Mouse (Mus musculus): ENCODE data around the gene Stam. TPM values are rescaled to one million over a fixed set of nuclear protein-coding genes. Genes with fewer than 3 reads are reported as not detected.
"Not testable (repeated sequence)": the region's sequence is repeated elsewhere in the genome, so short reads cannot be mapped to it uniquely, and the experiment has no call there.

Stam gene
- polyA plus RNA-seq, 1 experiment from 2014 or later = 50.0 TPM

GRCm38 (mm10) chr2:14198325-14198903 lies 124.5 kb downstream of the Stam start:
- ATAC-seq (replicated peaks; ENCODE audit: insufficient number of reproducible peaks, insufficient read depth, low FRiP score, low read depth); H3K9me3 ChIP-seq (replicated peaks); H3K36me3 ChIP-seq: not testable (repeated sequence)

More at GRCm38 (mm10) chr2:14198325-14198903, 124.5 kb downstream of the Stam start:
- H3K4me2 ChIP-seq; H3K4me3 ChIP-seq; H3K9ac ChIP-seq; H3K4me1 ChIP-seq (replicated peaks); H3K27me3 ChIP-seq; H3K27ac ChIP-seq: not testable (repeated sequence)
- WGBS = 80% methylated on average over 1 of the region's 2 CpGs

Other genes starting within 250 kb of the Stam start
- 188 and 228 TPM in 2 replicates for gene Hacd1, start 18.0 kb upstream of the Stam start, polyA plus RNA-seq (2015; fragmentation: Nextera tagmentation; extraction: Ambion mirVana)
- 0.06 and 0.10 TPM in 2 replicates for gene Tmem236, start 100.4 kb downstream of the Stam start, polyA plus RNA-seq (2015; fragmentation: Nextera tagmentation; extraction: Ambion mirVana)
- gene Mrc1, start 155.3 kb downstream of the Stam start, polyA plus RNA-seq (2015; fragmentation: Nextera tagmentation; extraction: Ambion mirVana) = 3.8 and 4.6 TPM in 2 replicates